10 mouse cellular contexts compared by ENCODE assay signal in genomic region chr13:32803701-32804345, GRCm38 (mm10). TPM values are rescaled to one million over a fixed set of nuclear protein-coding genes. Genes with fewer than 3 reads are reported as not detected.
DNase-seq lines count a peak whose midpoint lies in the region; ATAC-seq and TF ChIP-seq lines count a peak whose summit lies in the region.
"Had no signal": no experiment of that assay in that cellular context is flagged by ENCODE, and none has a peak within 500 bp of the region (broad histone marks: within the 10 kb centered on the region; RNA-seq: fewer than 3 reads in every experiment).

No protein-coding gene starts in this region.

- peak overlapping the region; percentile 93; the same call in 1 of the 2 replicates for H3K9ac ChIP-seq in heart, embryonic 16.5 days (ENCODE audit: low read length)
- H3K9ac ChIP-seq in liver, embryonic 16.5 days (ENCODE audit: low read depth, low read length): no peak overlapping the region

- H3K4me1 ChIP-seq in cerebellum, adult 2 months (ENCODE audit: control insufficient read depth, insufficient read depth, low read length): no peaks in the 10 kb centered on the region
- peaks cover 38% of the 10 kb centered on the region for H3K4me1 ChIP-seq in E14TG2a.4 (replicated peaks; ENCODE audit: low read depth, low read length)
- H3K4me1 ChIP-seq in heart, embryonic 16.5 days (ENCODE audit: control insufficient read depth, insufficient read depth, low read length): peaks cover 30% of the 10 kb centered on the region
- peaks cover 18% of the 10 kb centered on the region for H3K4me1 ChIP-seq in liver, embryonic 16.5 days (ENCODE audit: control insufficient read depth, low read depth, low read length)

- WGBS in cerebellum, adult 2 months: 75% methylated on average over 4 of the region's 4 CpGs
- WGBS in heart, embryonic 16.5 days: 61% methylated on average over 4 of the region's 4 CpGs
- 80% methylated on average over 4 of the region's 4 CpGs for WGBS in liver, embryonic 16.5 days (ENCODE audit: insufficient replicate concordance)

- no peaks in the 10 kb centered on the region for H3K9me3 ChIP-seq in E14TG2a.4 (ENCODE audit: low read length)
- no peaks in the 10 kb centered on the region for H3K9me3 ChIP-seq in heart, embryonic 16.5 days (replicated peaks; ENCODE audit: control insufficient read depth, low read length)
- no peaks in the 10 kb centered on the region for H3K9me3 ChIP-seq in liver, embryonic 16.5 days (replicated peaks; ENCODE audit: control insufficient read depth, low read length)

- no peaks in the 10 kb centered on the region for H3K27me3 ChIP-seq in cerebellum, adult 2 months (ENCODE audit: control insufficient read depth, insufficient read depth, low read length)
- H3K27me3 ChIP-seq in E14TG2a.4 (ENCODE audit: insufficient read depth, low read length): peaks cover 14% of the 10 kb centered on the region
- H3K27me3 ChIP-seq in heart, embryonic 16.5 days (ENCODE audit: control insufficient read depth, insufficient read depth, low read length): no peaks in the 10 kb centered on the region
- H3K27me3 ChIP-seq in liver, embryonic 16.5 days (ENCODE audit: control insufficient read depth, insufficient read depth, low read depth, low read length): no peaks in the 10 kb centered on the region

- no peak for DNase-seq in cerebellum, adult 2 months
- no peak for DNase-seq in cerebellum, adult 11 months
- DNase-seq in urinary bladder, adult 2 months (ENCODE audit: low spot score): no peak
- DNase-seq in natural killer cell, adult 2 months (ENCODE audit: low spot score in 2 of 2): no peak
- DNase-seq in urinary bladder, postnatal 14 days (ENCODE audit: low spot score): no peak

- peaks cover 48% of the 10 kb centered on the region for H3K36me3 ChIP-seq in E14TG2a.4 (ENCODE audit: insufficient read depth, low read length)
- peaks cover 14% of the 10 kb centered on the region for H3K36me3 ChIP-seq in heart, embryonic 16.5 days (ENCODE audit: control insufficient read depth, insufficient read depth)
- H3K36me3 ChIP-seq in liver, embryonic 16.5 days (ENCODE audit: control insufficient read depth, insufficient read depth): peaks cover 8% of the 10 kb centered on the region

- H3K27ac ChIP-seq in cerebellum, adult 2 months (ENCODE audit: insufficient read depth, low read length): no peak overlapping the region
- H3K27ac ChIP-seq in heart, embryonic 16.5 days (ENCODE audit: low read length): peak overlapping the region; percentile 44
- no peak overlapping the region for H3K27ac ChIP-seq in liver, embryonic 16.5 days (ENCODE audit: low read length)

- no peak for TF ChIP-seq CTCF in cerebellum, adult 2 months (IDR thresholded peaks at IDR 0.05; ENCODE audit: borderline replicate concordance, insufficient read depth, low read depth, low read length)
- no peak for TF ChIP-seq CTCF in E14TG2a.4 (conservative IDR thresholded peaks at IDR 0.05; ENCODE audit: low read length)

- peak overlapping the region; percentile 79 for H3K4me2 ChIP-seq in heart, embryonic 16.5 days (ENCODE audit: low read depth, low read length)
- peak overlapping the region; percentile 98 for H3K4me2 ChIP-seq in liver, embryonic 16.5 days (ENCODE audit: low read depth, low read length)

- no peak for ATAC-seq in heart, embryonic 16.5 days (replicated peaks; ENCODE audit: extremely low read depth, insufficient read depth, low FRiP score)
- ATAC-seq in liver, embryonic 16.5 days (ENCODE audit: low read depth): no peak

- TF ChIP-seq POLR2A in cerebellum, adult 2 months (IDR thresholded peaks at IDR 0.05; ENCODE audit: borderline replicate concordance, insufficient read depth, low read length): no peak

- peak overlapping the region; percentile 11 for H3K4me3 ChIP-seq in cerebellum, adult 2 months (replicated peaks; ENCODE audit: insufficient read depth, low read depth, low read length)
- H3K4me3 ChIP-seq in E14TG2a.4 (replicated peaks; ENCODE audit: low read length): peak overlapping the region; percentile 90; the same call in 1 of the 2 replicates
- peak overlapping the region; percentile 94 for H3K4me3 ChIP-seq in heart, embryonic 16.5 days (ENCODE audit: low read length)
- peak overlapping the region; percentile 88; the same call in 1 of the 2 replicates for H3K4me3 ChIP-seq in liver, embryonic 16.5 days (ENCODE audit: low read depth, low read length)

RNA-seq across cellular contexts. Expression of gene D930007J09Rik, which starts 1.2 kb away (rescaled TPM):
- polyA plus RNA-seq in cerebellum, adult 2 months (2012; rRNA removed): 0.88 TPM in 1 of 2 replicates, not detected in the other
- not detected in 2 replicates for polyA plus RNA-seq in heart, embryonic 16.5 days (2015; fragmentation: Nextera tagmentation; extraction: Ambion mirVana)
- not detected in 2 replicates for polyA plus RNA-seq in liver, embryonic 16.5 days (2015; fragmentation: Nextera tagmentation; extraction: Ambion mirVana)
- not detected in 2 replicates for polyA plus RNA-seq in urinary bladder, adult 2 months (2012; rRNA removed)
- polyA plus RNA-seq: large intestine, adult 2 months; small intestine, adult 2 months had no signal

RNA-seq across cellular contexts. Expression of gene Wrnip1, which starts 2.0 kb away (rescaled TPM):
- polyA plus RNA-seq in cerebellum, adult 2 months (2012; rRNA removed): 57.2 and 63.7 TPM in 2 replicates
- 19.7 and 24.8 TPM in 2 replicates for polyA plus RNA-seq in heart, embryonic 16.5 days (2015; fragmentation: Nextera tagmentation; extraction: Ambion mirVana)
- polyA plus RNA-seq in liver, embryonic 16.5 days (2015; fragmentation: Nextera tagmentation; extraction: Ambion mirVana): 7.5 and 7.8 TPM in 2 replicates
- 33.8 and 34.4 TPM in 2 replicates for polyA plus RNA-seq in urinary bladder, adult 2 months (2012; rRNA removed)

RNA-seq across cellular contexts. Expression of gene Mylk4, which starts 20.1 kb away (rescaled TPM):
- 0.19 and 0.21 TPM in 2 replicates for polyA plus RNA-seq in cerebellum, adult 2 months (2012; rRNA removed)
- polyA plus RNA-seq in heart, embryonic 16.5 days (2015; fragmentation: Nextera tagmentation; extraction: Ambion mirVana): 1.3 and 1.7 TPM in 2 replicates
- 0.09 and 0.41 TPM in 2 replicates for polyA plus RNA-seq in liver, embryonic 16.5 days (2015; fragmentation: Nextera tagmentation; extraction: Ambion mirVana)
- 0.01 and 0.04 TPM in 2 replicates for polyA plus RNA-seq in urinary bladder, adult 2 months (2012; rRNA removed)
- polyA plus RNA-seq: small intestine, adult 2 months had no signal

RNA-seq across cellular contexts. Expression of gene Serpinb1a, which starts 47.2 kb away (rescaled TPM):
- 24.4 and 31.1 TPM in 2 replicates for polyA plus RNA-seq in cerebellum, adult 2 months (2012; rRNA removed)
- 10.4 and 14.7 TPM in 2 replicates for polyA plus RNA-seq in heart, embryonic 16.5 days (2015; fragmentation: Nextera tagmentation; extraction: Ambion mirVana)
- polyA plus RNA-seq in liver, embryonic 16.5 days (2015; fragmentation: Nextera tagmentation; extraction: Ambion mirVana): 39.6 and 41.9 TPM in 2 replicates
- polyA plus RNA-seq in urinary bladder, adult 2 months (2012; rRNA removed): 14.6 and 18.0 TPM in 2 replicates

Comparison
In these comparisons a context has a peak if more than half of its experiments do, and no peak if none do; other contexts are left out.
1. H3K4me3 ChIP-seq: peak in every context shown above with its lines; median percentile 94 in heart, embryonic 16.5 days; 90 in E14TG2a.4; 88 in liver, embryonic 16.5 days; 11 in cerebellum, adult 2 months.